In genomic region chr1:180799253-180799652, GRCm38 (mm10) we compare ENCODE assay signal across 26 mouse cellular contexts. TPM values are rescaled to one million over a fixed set of nuclear protein-coding genes. Genes with fewer than 3 reads are reported as not detected.
DNase-seq lines count a peak whose midpoint lies in the region; ATAC-seq lines count a peak whose summit lies in the region.
"Had no signal": no experiment of that assay in that cellular context is flagged by ENCODE, and none has a peak within 500 bp of the region (broad histone marks: within the 10 kb centered on the region; RNA-seq: fewer than 3 reads in every experiment).

No protein-coding gene starts in this region.

- H3K9me3 ChIP-seq in midbrain, embryonic 11.5 days (ENCODE audit: control insufficient read depth, low read length) = no peaks in the 10 kb centered on the region
- H3K9me3 ChIP-seq in midbrain, embryonic 15.5 days = no peaks in the 10 kb centered on the region
- H3K9me3 ChIP-seq in hindbrain, embryonic 11.5 days (ENCODE audit: control insufficient read depth, low read length) = no peaks in the 10 kb centered on the region
- H3K9me3 ChIP-seq in forebrain, embryonic 14.5 days (replicated peaks; ENCODE audit: control insufficient read depth, low read length) = no peaks in the 10 kb centered on the region
- H3K9me3 ChIP-seq: embryonic facial prominence, embryonic 10.5 days; embryonic facial prominence, embryonic 13.5 days; forebrain, embryonic 12.5 days; hindbrain, embryonic 10.5 days; hindbrain, embryonic 15.5 days; intestine, embryonic 15.5 days had no signal

- peaks cover 2% of the 10 kb centered on the region for H3K4me1 ChIP-seq in midbrain, embryonic 11.5 days (ENCODE audit: control insufficient read depth, insufficient read depth, low read length)
- H3K4me1 ChIP-seq in midbrain, embryonic 15.5 days = peaks cover 1% of the 10 kb centered on the region
- H3K4me1 ChIP-seq in hindbrain, embryonic 11.5 days (replicated peaks; ENCODE audit: control insufficient read depth, insufficient read depth, low read length) = no peaks in the 10 kb centered on the region
- 0 out of 2 replicates have a peak, but pooled peaks cover under 1% of the 10 kb centered on the region for H3K4me1 ChIP-seq in forebrain, embryonic 14.5 days (ENCODE audit: control insufficient read depth, insufficient read depth, low read length)

- H3K9ac ChIP-seq in midbrain, embryonic 11.5 days (ENCODE audit: low read length) = no peak overlapping the region
- no peak overlapping the region for H3K9ac ChIP-seq in midbrain, embryonic 15.5 days
- H3K9ac ChIP-seq in hindbrain, embryonic 11.5 days (ENCODE audit: low read depth, low read length) = no peak overlapping the region
- no peak overlapping the region for H3K9ac ChIP-seq in forebrain, embryonic 14.5 days (ENCODE audit: low read length)
- H3K9ac ChIP-seq: embryonic facial prominence, embryonic 13.5 days; forebrain, embryonic 12.5 days; hindbrain, embryonic 15.5 days; intestine, embryonic 15.5 days had no signal

- no peak overlapping the region for H3K27ac ChIP-seq in midbrain, embryonic 11.5 days (ENCODE audit: low read depth, low read length)
- H3K27ac ChIP-seq in midbrain, embryonic 15.5 days = no peak overlapping the region
- no peak overlapping the region for H3K27ac ChIP-seq in hindbrain, embryonic 11.5 days (ENCODE audit: low read depth, low read length)
- H3K27ac ChIP-seq in forebrain, embryonic 14.5 days (ENCODE audit: low read depth, low read length) = no peak overlapping the region
- H3K27ac ChIP-seq: embryonic facial prominence, embryonic 10.5 days; embryonic facial prominence, embryonic 13.5 days; forebrain, embryonic 12.5 days; hindbrain, embryonic 10.5 days; hindbrain, embryonic 15.5 days; intestine, embryonic 15.5 days had no signal

- 85% methylated on average over 5 of the region's 5 CpGs for WGBS in midbrain, embryonic 11.5 days
- WGBS in midbrain, embryonic 15.5 days = 93% methylated on average over 5 of the region's 5 CpGs
- WGBS in hindbrain, embryonic 11.5 days = 90% methylated on average over 5 of the region's 5 CpGs
- WGBS in forebrain, embryonic 14.5 days = 92% methylated on average over 5 of the region's 5 CpGs

- no peak for ATAC-seq in midbrain, embryonic 11.5 days (ENCODE audit: low FRiP score)
- no peak for ATAC-seq in midbrain, embryonic 15.5 days (replicated peaks)
- ATAC-seq in common myeloid progenitor, adult 5-6 weeks (replicated peaks; ENCODE audit: low read depth, poor library complexity, severe bottlenecking) = peak; percentile 93
- peak; percentile 45 for ATAC-seq in megakaryocyte, adult 5-6 weeks (ENCODE audit: poor library complexity, severe bottlenecking)
- no peak for ATAC-seq in hindbrain, embryonic 11.5 days (ENCODE audit: low FRiP score)
- no peak for ATAC-seq in forebrain, embryonic 14.5 days
- ATAC-seq: forebrain, embryonic 16.5 days; intestine, embryonic 15.5 days; Patski had no signal

- no peaks in the 10 kb centered on the region for H3K27me3 ChIP-seq in midbrain, embryonic 11.5 days (ENCODE audit: control insufficient read depth, insufficient read depth, low read length)
- H3K27me3 ChIP-seq in midbrain, embryonic 15.5 days (replicated peaks) = no peaks in the 10 kb centered on the region
- H3K27me3 ChIP-seq in hindbrain, embryonic 11.5 days (ENCODE audit: control insufficient read depth, insufficient read depth, low read length) = no peaks in the 10 kb centered on the region
- H3K27me3 ChIP-seq in forebrain, embryonic 14.5 days (replicated peaks; ENCODE audit: control insufficient read depth, insufficient read depth, low read length) = no peaks in the 10 kb centered on the region; the same call in 1 of the 2 replicates
- H3K27me3 ChIP-seq: CH12.LX; embryonic facial prominence, embryonic 13.5 days; hindbrain, embryonic 15.5 days; intestine, embryonic 15.5 days; Patski had no signal

- H3K4me3 ChIP-seq in midbrain, embryonic 11.5 days (ENCODE audit: low read depth, low read length) = no peak overlapping the region
- no peak overlapping the region for H3K4me3 ChIP-seq in midbrain, embryonic 15.5 days
- H3K4me3 ChIP-seq in hindbrain, embryonic 11.5 days (ENCODE audit: low read depth, low read length) = no peak overlapping the region
- no peak overlapping the region for H3K4me3 ChIP-seq in forebrain, embryonic 14.5 days (ENCODE audit: low read depth, low read length)
- H3K4me3 ChIP-seq: embryonic facial prominence, embryonic 10.5 days; embryonic facial prominence, embryonic 13.5 days; erythroblast, embryonic 14.5 days; forebrain, embryonic 12.5 days; hindbrain, embryonic 10.5 days; hindbrain, embryonic 15.5 days; intestine, embryonic 15.5 days had no signal

- DNase-seq in midbrain, embryonic 11.5 days (ENCODE audit: low spot score, missing footprints) = peak; percentile 23
- DNase-seq in hindbrain, embryonic 11.5 days (ENCODE audit: low spot score) = no peak
- no peak for DNase-seq in forebrain, embryonic 14.5 days (ENCODE audit: low spot score)
- DNase-seq in urinary bladder, adult 18-20 months (ENCODE audit: low spot score in 2 of 2) = no peak
- DNase-seq: adrenal gland, postnatal 10 days; B cell, adult 2 months; cerebellum, adult 11 months; cerebellum, adult 9-11 months; embryo, embryonic 11 days; gastrocnemius, postnatal 10 days; gastrocnemius, postnatal 36 days; heart, adult 11 months had no signal

- H3K36me3 ChIP-seq in midbrain, embryonic 11.5 days (ENCODE audit: control insufficient read depth, insufficient read depth, low read length) = peaks cover 3% of the 10 kb centered on the region; the same call in 1 of the 2 replicates
- peaks cover 12% of the 10 kb centered on the region for H3K36me3 ChIP-seq in midbrain, embryonic 15.5 days (replicated peaks)
- peaks cover 8% of the 10 kb centered on the region for H3K36me3 ChIP-seq in hindbrain, embryonic 11.5 days (ENCODE audit: control insufficient read depth, insufficient read depth, low read length)
- peaks cover 36% of the 10 kb centered on the region for H3K36me3 ChIP-seq in forebrain, embryonic 14.5 days (ENCODE audit: control insufficient read depth, insufficient read depth, low read length)

- no peak overlapping the region for H3K4me2 ChIP-seq in midbrain, embryonic 11.5 days
- no peak overlapping the region for H3K4me2 ChIP-seq in midbrain, embryonic 15.5 days
- H3K4me2 ChIP-seq in hindbrain, embryonic 11.5 days (replicated peaks; ENCODE audit: low read depth, low read length) = no peak overlapping the region
- no peak overlapping the region for H3K4me2 ChIP-seq in forebrain, embryonic 14.5 days (ENCODE audit: low read length)
- H3K4me2 ChIP-seq: embryonic facial prominence, embryonic 13.5 days; forebrain, embryonic 12.5 days; heart, embryonic 11.5 days; hindbrain, embryonic 15.5 days; intestine, embryonic 15.5 days had no signal

RNA-seq across cellular contexts. Expression of gene H3f3a, which starts 14.5 kb away (rescaled TPM):
- polyA plus RNA-seq in midbrain, embryonic 11.5 days (2014; fragmentation: Nextera tagmentation; extraction: Ambion mirVana) = 3,662 and 3,728 TPM in 2 replicates
- 3,070 and 3,123 TPM in 2 replicates for polyA plus RNA-seq in midbrain, embryonic 15.5 days (2015; fragmentation: Nextera tagmentation; extraction: Ambion mirVana)
- total RNA-seq in common myeloid progenitor, adult 5-6 weeks (2017) = 1,892 and 2,280 TPM in 2 replicates
- 3,482 and 3,921 TPM in 2 replicates for total RNA-seq in megakaryocyte, adult 5-6 weeks (2015)
- total RNA-seq in megakaryocyte, adult 5-6 weeks (2017) = 2,689 and 3,338 TPM in 2 replicates
- 3,542 and 3,682 TPM in 2 replicates for polyA plus RNA-seq in hindbrain, embryonic 11.5 days (2014; fragmentation: Nextera tagmentation; extraction: Ambion mirVana)
- 4,992 and 5,015 TPM in 2 replicates for polyA plus RNA-seq in forebrain, embryonic 14.5 days (2014; fragmentation: Nextera tagmentation; extraction: Ambion mirVana)

RNA-seq across cellular contexts. Expression of gene Sde2, which starts 51.7 kb away (rescaled TPM):
- polyA plus RNA-seq in midbrain, embryonic 11.5 days (2014; fragmentation: Nextera tagmentation; extraction: Ambion mirVana) = 34.1 and 35.1 TPM in 2 replicates
- polyA plus RNA-seq in midbrain, embryonic 15.5 days (2015; fragmentation: Nextera tagmentation; extraction: Ambion mirVana) = 29.0 and 30.9 TPM in 2 replicates
- total RNA-seq in common myeloid progenitor, adult 5-6 weeks (2017) = 42.4 and 47.0 TPM in 2 replicates
- total RNA-seq in megakaryocyte, adult 5-6 weeks (2015) = 18.1 and 21.1 TPM in 2 replicates
- 24.8 and 34.9 TPM in 2 replicates for total RNA-seq in megakaryocyte, adult 5-6 weeks (2017)
- polyA plus RNA-seq in hindbrain, embryonic 11.5 days (2014; fragmentation: Nextera tagmentation; extraction: Ambion mirVana) = 33.8 and 34.7 TPM in 2 replicates
- polyA plus RNA-seq in forebrain, embryonic 14.5 days (2014; fragmentation: Nextera tagmentation; extraction: Ambion mirVana) = 22.7 and 25.5 TPM in 2 replicates

Comparison
In these comparisons a context has a peak if more than half of its experiments do, and no peak if none do; other contexts are left out.
1. ATAC-seq: peak in common myeloid progenitor, adult 5-6 weeks (single experiment) and megakaryocyte, adult 5-6 weeks (single experiment); none in midbrain, embryonic 11.5 days (single experiment), midbrain, embryonic 15.5 days (single experiment), hindbrain, embryonic 11.5 days (single experiment) and forebrain, embryonic 14.5 days (single experiment).